In genomic region chr11:115062077-115062476, GRCm38 (mm10) we compare ENCODE assay signal across 23 mouse cellular contexts. TPM values are rescaled to one million over a fixed set of nuclear protein-coding genes. Genes with fewer than 3 reads are reported as not detected.
"Had no signal": no experiment of that assay in that cellular context is flagged by ENCODE, and none has a peak within 500 bp of the region (broad histone marks: within the 10 kb centered on the region; RNA-seq: fewer than 3 reads in every experiment).

TSS of gene Cd300e (minus strand) at chr11:115062177.

- ATAC-seq: liver, postnatal 0 days; lung, postnatal 0 days; midbrain, embryonic 13.5 days; midbrain, embryonic 15.5 days had no signal

- DNase-seq: liver, postnatal 0 days; lung, adult 2 months; lung, postnatal 14 days; lung, postnatal 36 days; retina, postnatal 1 day; right cerebral cortex, postnatal 25 days; right cerebral cortex, postnatal 4 days; spleen, adult 18-20 months; thymus, adult 18-20 months; thymus, postnatal 14 days; thymus, postnatal 36 days had no signal

- H3K9ac ChIP-seq: liver, embryonic 15.5 days; liver, postnatal 0 days; lung, embryonic 15.5 days; midbrain, embryonic 13.5 days; midbrain, embryonic 15.5 days; neural tube, embryonic 13.5 days; neural tube, embryonic 15.5 days had no signal

- H3K4me2 ChIP-seq: liver, embryonic 15.5 days; lung, embryonic 15.5 days; midbrain, embryonic 11.5 days; midbrain, embryonic 13.5 days; midbrain, embryonic 15.5 days; neural tube, embryonic 13.5 days; neural tube, embryonic 15.5 days had no signal

- H3K27me3 ChIP-seq: liver, embryonic 15.5 days; lung, embryonic 15.5 days; midbrain, embryonic 13.5 days; midbrain, embryonic 15.5 days had no signal

- H3K27ac ChIP-seq: liver, embryonic 15.5 days; lung, embryonic 15.5 days; midbrain, embryonic 13.5 days; midbrain, embryonic 15.5 days; neural tube, embryonic 13.5 days; neural tube, embryonic 15.5 days had no signal

- H3K4me3 ChIP-seq: liver, embryonic 15.5 days; lung, embryonic 15.5 days; megakaryocyte, embryonic 14.5 days; midbrain, embryonic 13.5 days; midbrain, embryonic 15.5 days; myocyte; neural tube, embryonic 13.5 days; neural tube, embryonic 15.5 days had no signal

- H3K4me1 ChIP-seq: liver, embryonic 15.5 days; lung, embryonic 15.5 days; midbrain, embryonic 15.5 days; neural tube, embryonic 13.5 days; neural tube, embryonic 15.5 days had no signal

- H3K36me3 ChIP-seq: liver, embryonic 15.5 days; lung, embryonic 15.5 days; midbrain, embryonic 13.5 days; midbrain, embryonic 15.5 days; neural tube, embryonic 13.5 days; neural tube, embryonic 15.5 days had no signal

- H3K9me3 ChIP-seq: liver, embryonic 15.5 days; lung, embryonic 15.5 days; megakaryocyte, embryonic 14.5 days; midbrain, embryonic 13.5 days; midbrain, embryonic 15.5 days; neural tube, embryonic 13.5 days; neural tube, embryonic 15.5 days had no signal

RNA-seq across cellular contexts. Expression of gene Cd300e, which starts in this region (rescaled TPM):
- total RNA-seq: midbrain, postnatal 0 days had no signal
- polyA plus RNA-seq: midbrain, embryonic 11.5 days; midbrain, embryonic 13.5 days; midbrain, embryonic 15.5 days; myocyte; neural tube, embryonic 11.5 days; neural tube, embryonic 13.5 days had no signal
